Mouse (Mus musculus) 416B (cell line): ENCODE data around the gene Pthlh.
"Not testable (repeated sequence)": the region's sequence is repeated elsewhere in the genome, so short reads cannot be mapped to it uniquely, and the experiment has no call there.

ENCODE experiments used
- DNase-seq: peaks from one replicate; pipeline ENCODE4 v3.0.0; 2011; ENCODE audit warnings: low read depth

Gene Pthlh

DNA sequence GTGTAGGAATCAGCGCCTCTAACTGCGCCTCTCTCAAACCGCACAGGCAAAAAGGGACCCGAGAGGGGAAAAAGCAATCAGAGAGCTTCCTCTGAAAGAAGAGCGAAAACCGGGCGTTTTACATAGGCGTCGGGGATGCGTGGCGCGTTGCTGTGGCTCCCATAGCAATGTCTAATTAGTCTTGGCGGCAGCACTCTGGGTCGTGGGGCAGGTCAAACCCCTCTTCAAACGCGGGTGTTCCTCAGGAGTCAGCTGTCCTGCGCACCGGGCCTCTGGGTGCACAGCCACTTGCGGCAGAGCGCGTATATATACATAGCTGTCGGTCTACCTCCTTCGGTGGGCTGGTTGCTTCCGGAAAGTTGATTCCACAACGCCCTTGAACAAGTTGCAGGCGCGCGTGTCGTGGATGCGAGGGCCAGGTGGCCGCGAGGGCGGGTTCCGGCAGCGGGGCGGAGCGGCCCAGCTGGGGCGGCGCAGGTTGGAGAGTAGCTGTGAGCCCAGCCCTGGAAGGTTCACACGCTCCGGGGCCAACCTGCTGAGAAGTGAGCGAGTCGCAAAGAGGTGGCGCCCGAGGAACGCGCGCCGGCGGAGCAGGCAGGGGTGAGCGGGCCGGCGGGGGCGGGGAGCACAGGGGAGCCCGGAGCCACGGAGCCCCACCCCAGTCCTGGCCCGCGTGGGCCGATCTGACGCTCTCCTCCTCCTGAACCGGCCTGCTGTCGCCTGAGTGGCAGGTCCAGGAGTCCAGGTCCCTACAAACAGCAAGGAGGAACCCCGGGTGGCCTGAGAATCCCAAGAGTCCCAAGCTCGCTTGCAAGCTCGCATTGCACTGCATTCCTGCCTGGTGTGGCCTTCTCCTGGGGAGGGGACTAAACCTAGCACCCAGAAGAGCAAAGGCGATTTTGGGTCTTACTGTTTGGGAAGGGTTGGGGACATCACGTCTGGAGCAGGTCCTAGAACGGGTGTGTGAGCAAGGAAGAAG, at the start of gene Pthlh:
Pthlh (minus strand) TSS at position 597 of the 979 bp plus-strand sequence.
- no peak for DNase-seq

DNA sequence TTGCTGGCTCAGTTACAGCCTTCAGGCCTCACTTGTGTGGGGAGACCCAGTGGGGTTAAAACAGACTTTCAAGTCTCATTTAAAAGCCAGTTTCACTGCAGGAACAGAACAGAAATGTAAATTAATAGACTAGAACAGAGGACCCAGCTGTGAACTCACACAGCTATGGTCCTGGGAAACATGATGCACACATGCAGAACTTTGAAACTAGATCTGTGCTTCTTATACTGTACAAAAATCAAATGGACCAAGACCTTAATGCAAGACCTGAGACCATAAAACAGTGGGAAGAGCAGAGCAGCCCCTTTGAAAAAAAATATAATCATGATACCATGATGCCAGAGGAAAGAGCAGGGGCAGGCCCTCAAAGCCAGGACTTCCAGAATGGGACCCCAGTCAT, 49.3 kb upstream of the Pthlh start:
- no peak for DNase-seq

DNA sequence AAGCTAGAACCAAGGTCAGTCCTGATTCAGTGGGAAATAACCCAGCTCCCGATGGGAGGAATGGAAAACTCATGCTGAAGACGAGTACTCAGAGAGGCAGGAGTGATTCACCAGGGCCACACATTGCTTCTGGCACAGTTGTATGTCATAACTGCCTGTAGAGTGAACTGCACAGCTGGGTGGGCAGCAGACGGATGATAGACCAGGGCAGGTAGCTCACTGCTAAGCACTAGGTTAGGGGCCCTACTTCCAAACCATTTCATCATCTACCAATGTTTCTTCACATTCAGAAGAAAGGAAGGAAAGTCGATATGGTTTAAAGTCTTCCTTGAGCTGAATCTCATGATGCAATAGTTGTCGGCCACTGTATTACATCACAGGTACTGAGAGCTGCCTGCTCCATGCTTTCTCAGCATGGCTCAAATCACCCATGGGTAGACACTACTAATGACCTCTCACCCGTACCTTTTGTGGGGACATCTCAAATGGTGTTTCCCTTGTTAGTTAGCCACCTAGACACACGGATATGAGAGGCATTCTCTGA, 46.5 kb upstream of the Pthlh start:
- DNase-seq: peak; percentile 64

DNA sequence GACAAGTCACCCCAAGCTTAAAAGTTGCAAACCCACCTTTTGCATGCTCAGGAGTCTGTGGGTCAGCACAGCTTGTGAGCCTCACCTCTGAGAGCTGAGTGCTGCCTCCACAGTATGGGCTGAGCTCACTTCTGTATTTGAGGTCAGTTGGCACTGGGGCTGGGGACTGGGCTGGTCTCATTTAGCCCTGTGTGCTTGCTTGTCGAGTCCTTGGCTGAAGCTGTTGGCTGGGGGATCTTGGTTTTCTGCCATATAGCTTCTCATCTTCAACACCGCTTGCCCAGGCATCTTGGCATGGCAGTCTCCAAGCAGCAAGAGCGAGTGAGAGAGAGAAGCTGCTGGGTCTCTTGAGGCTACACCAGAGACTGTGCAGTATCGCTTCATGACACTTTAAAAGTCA, 46.1 kb upstream of the Pthlh start:
- no peak for DNase-seq

DNA sequence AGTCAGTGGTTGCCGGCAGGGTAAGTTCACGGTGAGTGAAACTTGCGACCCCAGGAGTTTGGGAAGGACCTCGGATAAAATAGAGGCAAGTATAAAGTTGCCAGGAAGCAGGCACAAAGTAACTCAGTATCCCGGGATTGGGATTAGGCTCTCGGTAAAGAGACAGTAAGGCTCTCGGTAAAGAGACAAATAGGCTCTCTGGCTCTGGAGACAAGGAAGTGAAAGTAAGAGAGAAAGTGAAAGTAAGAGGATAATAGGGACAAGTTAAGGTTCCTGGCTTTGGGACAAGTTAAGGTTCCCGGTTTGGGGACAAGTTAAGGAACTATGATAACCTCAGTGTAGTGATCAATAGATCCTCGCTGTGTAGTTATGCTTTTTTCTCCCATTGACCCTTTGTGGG, 40.3 kb upstream of the Pthlh start:
- DNase-seq: not testable (repeated sequence)

- no peak for DNase-seq
These were observed 35.6 kb upstream of the Pthlh start for GRCm38 (mm10) chr6:147299607-147300006.

- no peak for DNase-seq
These were observed 15.3 kb upstream of the Pthlh start for GRCm38 (mm10) chr6:147279309-147279708.

DNA sequence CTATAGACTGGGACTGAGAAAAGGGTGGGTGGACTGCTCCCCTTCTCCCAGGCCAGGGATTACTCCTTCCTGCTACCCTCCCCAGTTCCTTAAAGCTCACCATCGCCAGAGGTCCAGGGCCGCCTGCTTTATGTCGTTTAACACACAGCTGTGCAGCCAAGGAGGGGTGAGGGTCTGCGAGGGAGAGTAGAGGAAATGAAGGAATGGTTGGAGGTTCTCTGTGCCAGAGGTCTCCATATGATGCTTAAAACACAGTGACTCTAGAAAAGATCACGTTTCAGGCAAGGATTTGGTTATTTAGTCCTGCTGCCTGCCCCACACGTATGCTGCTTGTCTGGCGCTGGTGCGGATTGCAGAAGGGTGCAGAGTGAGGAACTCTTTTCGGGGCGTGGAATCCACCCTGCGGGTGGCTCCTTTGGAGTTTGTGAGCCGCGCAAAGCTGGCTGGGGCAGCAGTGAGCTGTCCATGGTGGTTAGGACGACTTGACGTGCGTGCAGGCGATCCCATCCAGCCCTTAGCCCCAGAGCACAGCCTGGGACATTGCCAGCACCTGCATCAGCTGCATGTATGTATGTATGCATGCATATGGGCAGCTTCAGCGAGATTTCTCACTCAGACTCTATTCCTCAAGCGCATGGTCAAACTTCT, 4.3 kb upstream of the Pthlh start:
- DNase-seq: no peak

- no peak for DNase-seq
These were observed 2.5 kb upstream of the Pthlh start for GRCm38 (mm10) chr6:147266466-147266865.

GRCm38 (mm10) chr6:147263178-147263577, 805 bp downstream of the Pthlh start:
- DNase-seq: no peak

GRCm38 (mm10) chr6:147261616-147262015, 2.4 kb downstream of the Pthlh start:
- DNase-seq: no peak

DNA sequence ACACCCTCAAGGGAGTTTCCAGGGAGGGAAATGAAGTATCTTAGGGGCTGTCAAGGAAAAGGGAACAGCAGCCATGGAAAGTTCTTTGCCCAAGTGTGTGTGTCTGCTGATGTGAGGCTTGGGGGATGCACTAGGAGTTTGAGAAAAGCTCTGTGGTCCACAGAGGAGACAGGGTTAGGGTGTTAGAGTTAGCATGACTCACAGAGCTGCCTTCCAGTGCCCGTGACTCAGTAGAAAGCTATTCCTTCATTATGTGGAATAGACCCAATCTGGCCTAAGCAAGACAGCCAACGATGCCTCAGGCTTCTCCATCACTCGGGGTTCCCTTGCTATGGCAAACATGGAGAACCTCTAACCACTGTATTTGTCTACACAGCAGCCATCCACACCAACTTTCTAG, 3.2 kb downstream of the Pthlh start:
- no peak for DNase-seq

DNA sequence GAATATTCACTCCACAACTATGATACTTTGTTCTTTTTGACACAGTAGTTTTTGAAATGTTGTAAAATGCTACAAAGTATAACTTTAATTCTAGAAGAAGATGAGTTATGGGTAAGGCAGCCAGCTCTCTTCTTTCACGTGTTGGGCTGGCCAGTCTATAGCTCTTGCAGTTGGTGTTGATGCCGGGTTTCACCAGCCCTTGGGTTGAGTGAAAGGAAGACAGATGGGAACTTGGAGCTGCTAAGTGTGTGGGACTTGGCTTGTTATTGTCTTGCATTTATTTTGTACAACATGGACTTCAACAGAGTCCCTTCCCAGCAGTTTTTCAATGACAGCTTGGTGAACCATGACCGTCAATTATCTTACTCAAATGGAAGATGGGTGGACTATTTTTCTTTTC, 16.2 kb downstream of the Pthlh start:
- DNase-seq: no peak

GRCm38 (mm10) chr6:147244294-147244693, 19.7 kb downstream of the Pthlh start:
- DNase-seq: peak; percentile 29

GRCm38 (mm10) chr6:147243655-147244054, 20.3 kb downstream of the Pthlh start:
- DNase-seq: peak; percentile 75

- DNase-seq: no peak
These were observed 22.4 kb downstream of the Pthlh start for GRCm38 (mm10) chr6:147241541-147241940.

- DNase-seq: peak; percentile 63
These were observed 23.7 kb downstream of the Pthlh start for GRCm38 (mm10) chr6:147240203-147240804.

DNA sequence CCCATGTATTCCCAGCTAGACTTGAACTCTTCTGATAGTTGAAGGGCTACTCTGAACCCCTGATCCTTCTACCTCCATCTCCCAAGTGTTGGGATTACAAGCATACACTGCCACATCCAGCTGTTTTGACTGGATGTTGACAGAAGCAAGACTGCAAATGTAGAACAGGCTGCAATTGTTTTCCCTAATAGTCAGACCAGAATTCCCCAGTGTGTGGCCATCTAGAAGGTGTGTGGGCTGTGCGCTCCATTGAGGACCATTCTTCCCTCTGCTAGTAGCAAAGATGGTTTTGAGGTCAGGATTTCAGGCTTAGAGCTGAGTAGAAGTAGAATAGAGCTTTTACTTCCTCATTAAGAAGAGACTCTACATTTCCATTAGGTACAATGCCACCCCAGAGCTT, 37.3 kb downstream of the Pthlh start:
- no peak for DNase-seq

GRCm38 (mm10) chr6:147219099-147219498, 44.9 kb downstream of the Pthlh start:
- no peak for DNase-seq

- no peak for DNase-seq
These were observed 47.8 kb downstream of the Pthlh start for GRCm38 (mm10) chr6:147216156-147216555.

GRCm38 (mm10) chr6:147207821-147208330, 56.1 kb downstream of the Pthlh start:
- no peak for DNase-seq
